Mouse (Mus musculus) R1 (cell line): Measurements from ENCODE around the gene Alkbh7.

Experiments used
- DNase-seq: peaks from one replicate; pipeline ENCODE4 v3.0.0-alpha.2; 2018; ENCODE audit warnings: low read depth, low spot score

The Alkbh7 gene

GRCm38 (mm10) chr17:56997029-56997667 lies at the start of gene Alkbh7:
Gene Alkbh7, plus strand, starts transcription at chr17:56997339.
- peak; percentile 100 for DNase-seq

GRCm38 (mm10) chr17:56950915-56951314 lies 46.2 kb upstream of the Alkbh7 start:
- peak; percentile 64 for DNase-seq

- DNase-seq: no peak
These were observed 44.5 kb upstream of the Alkbh7 start for GRCm38 (mm10) chr17:56952639-56953038.

GRCm38 (mm10) chr17:56954871-56955270 lies 42.3 kb upstream of the Alkbh7 start:
- DNase-seq: no peak

DNA sequence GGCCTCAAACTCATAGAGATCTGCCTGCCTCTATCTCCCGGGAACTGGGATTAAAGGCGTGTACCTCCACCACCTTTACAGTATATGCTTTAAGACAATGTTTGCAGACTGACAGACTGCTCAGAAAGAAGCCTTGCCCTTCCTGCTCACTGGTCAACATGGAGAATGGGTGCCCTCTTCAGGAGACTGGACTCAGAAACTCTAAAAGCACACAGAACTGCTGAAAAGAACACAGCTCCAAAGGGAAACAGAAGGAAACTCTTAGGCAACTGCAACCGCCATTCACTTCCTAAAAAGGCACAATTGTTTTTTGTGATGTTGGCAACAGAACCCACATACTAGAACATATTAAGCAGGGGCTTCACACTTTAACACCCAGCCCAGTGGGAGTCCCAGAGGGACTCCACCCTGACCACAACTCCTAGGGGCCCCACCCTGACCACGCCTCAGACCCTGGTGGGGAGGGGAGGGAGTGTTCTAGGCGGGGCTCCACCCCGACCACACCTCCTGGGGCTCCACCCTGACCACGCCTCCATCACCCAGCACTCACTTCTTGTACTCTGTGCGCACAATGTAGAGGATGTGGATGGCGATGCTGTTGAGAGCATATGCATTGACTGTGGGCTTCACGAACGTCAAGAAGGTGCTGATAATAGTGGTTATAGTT lies 39.2 kb upstream of the Alkbh7 start:
- peak; percentile 75 for DNase-seq

GRCm38 (mm10) chr17:56958667-56959066 lies 38.5 kb upstream of the Alkbh7 start:
- no peak for DNase-seq

DNA sequence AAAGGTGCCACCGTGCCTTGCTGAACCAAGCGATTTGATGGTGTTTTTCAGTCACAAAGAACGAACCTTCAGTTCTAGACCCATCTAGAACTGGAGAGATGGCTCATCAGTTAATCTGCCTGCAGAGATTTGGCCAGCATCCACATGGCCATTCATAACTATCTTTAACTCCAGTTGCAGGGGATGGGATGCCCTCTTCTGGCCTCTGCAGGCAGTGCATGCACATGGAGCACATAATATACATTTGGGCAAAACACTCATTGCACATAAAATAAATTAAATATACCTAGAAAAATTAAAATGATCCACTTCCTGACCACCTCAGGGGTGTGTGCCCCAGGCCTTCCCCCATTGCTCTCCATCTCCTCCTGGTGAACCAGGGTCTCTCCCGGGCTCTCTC lies 35.3 kb upstream of the Alkbh7 start:
- DNase-seq: peak; percentile 41

GRCm38 (mm10) chr17:56962642-56963405 lies 34.3 kb upstream of the Alkbh7 start:
- DNase-seq: no peak

DNA sequence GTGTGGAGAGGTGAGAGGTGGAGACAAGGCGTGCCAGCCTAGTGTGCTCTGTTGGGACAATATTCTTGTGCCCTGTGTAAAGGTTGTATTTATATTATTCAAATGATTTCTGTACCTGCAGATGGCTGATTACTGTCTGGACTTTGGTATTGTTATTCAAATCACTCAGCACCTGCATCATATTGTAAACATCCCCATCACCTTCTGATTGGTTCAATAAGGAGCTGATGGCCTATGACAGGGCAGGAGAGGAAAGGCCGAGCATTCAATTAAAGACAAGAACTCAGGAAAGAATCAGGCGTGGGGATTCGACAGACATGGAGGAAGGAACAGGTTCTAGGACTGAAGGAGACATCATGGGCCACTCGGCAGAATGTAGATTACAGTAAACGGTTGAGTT lies 33.5 kb upstream of the Alkbh7 start:
- peak; percentile 28 for DNase-seq

GRCm38 (mm10) chr17:56969321-56969720 lies 27.8 kb upstream of the Alkbh7 start:
- no peak for DNase-seq

DNA sequence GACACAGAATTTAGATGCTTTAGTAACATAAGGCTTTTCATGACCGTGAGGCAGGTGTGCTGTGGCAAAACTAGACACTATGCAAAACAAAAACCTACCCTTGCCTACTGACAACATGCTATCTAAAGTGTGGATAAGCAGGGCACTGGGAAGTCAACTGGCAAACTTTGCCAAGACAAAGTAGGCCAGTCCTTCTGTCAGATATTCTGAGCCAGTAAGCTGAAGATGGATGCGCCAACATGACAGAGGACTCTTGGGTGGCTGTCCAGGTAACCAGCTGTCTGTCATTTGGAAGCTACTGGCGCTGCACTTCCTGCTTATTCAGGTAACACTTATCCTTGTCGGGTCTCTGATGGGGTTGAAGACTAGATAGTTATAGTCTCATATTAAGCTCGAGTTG lies 27.1 kb upstream of the Alkbh7 start:
- no peak for DNase-seq

- DNase-seq: peak; percentile 92
These were observed 23.0 kb upstream of the Alkbh7 start for GRCm38 (mm10) chr17:56973956-56974707.

DNA sequence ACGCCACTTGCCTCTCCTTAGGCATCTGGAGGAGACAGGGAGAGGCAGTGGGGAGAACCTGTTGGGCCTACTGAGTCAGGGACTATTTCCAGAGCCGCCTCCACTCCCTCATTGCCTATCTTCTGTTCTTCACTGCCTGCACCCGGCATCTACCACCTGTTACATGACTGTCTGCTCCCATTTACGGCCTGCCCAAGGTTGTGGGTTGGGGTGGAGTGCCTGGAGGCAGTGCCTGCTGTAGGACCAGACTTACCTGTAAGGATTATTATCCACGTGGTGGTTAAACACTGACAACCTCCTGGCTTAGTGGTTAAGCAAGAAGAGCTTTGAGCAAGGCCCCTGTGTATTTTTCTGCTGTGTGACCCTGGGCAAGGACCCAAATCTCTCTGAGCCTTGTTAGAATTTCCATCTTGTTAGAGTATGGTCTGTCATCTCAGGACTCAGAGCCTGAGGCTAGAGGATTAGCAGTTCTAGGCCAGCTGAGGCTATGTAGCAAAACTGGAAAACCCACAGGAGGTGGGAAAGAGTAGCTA lies 22.4 kb upstream of the Alkbh7 start:
- DNase-seq: no peak

DNA sequence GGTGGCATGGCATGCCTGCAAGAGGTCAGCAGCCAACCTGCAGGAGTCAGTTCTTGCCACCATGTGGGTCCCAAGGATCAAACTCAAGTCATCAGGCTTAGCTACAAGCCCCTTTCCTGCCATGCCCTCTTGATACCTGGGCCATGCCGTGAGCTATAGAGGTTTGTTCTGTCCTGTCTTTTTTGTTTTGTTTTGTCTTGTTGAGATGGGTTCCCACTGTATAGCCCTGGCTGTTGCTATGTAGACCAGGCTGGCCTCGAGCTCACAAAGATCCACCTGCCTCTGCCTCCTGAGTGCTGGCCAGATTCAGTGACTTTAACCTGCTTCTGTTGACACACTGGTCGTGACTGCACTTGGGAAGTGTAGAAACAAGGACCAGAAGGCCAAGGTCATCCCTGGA lies 21.7 kb upstream of the Alkbh7 start:
- no peak for DNase-seq

GRCm38 (mm10) chr17:56976531-56977390 lies 20.4 kb upstream of the Alkbh7 start:
- no peak for DNase-seq

GRCm38 (mm10) chr17:56979524-56979923 lies 17.6 kb upstream of the Alkbh7 start:
- DNase-seq: no peak

DNA sequence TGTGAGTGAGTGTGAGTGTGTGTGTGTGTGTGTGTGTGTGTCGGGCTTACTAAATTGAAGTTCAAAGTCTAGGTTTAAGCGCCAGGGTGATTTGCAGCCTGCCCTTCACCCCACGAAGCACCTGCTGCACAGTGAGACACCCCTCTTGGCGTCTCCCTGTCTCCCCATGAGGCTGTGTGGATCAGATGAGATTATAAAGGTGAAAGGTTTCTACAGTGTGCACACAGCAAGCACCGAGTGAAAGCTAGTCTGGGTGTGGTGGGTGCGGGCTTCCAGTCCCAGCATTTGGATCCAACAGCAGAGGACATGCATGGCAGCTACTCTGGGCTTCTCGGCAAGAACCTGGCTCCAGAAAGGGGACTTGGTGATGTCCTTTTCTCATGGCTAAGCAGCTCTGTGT lies 16.1 kb upstream of the Alkbh7 start:
- DNase-seq: no peak

DNA sequence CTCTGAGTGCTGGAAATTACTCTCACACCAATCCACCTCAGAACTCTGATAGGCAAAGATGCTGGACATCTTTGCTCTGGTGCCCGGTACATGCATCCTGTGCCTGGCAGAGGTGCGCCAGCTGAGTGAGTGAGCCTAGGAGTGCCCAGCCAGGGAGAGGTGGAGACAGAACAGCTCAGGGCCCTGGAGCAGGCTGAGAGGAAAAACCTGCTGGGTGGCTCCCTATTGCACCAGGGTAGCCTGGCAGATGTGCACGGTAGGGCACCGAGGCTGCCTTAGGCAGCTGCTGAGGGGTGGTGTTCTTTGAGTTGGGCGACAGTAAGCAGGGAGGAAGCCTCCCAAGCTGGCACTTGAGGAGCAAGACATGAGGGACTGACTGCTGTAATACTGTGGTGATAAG lies 15.1 kb upstream of the Alkbh7 start, which contains the start of gene Acer1:
TSS of gene Acer1 (minus strand) at position 114 of the 400 bp plus-strand sequence.
- DNase-seq: no peak

DNA sequence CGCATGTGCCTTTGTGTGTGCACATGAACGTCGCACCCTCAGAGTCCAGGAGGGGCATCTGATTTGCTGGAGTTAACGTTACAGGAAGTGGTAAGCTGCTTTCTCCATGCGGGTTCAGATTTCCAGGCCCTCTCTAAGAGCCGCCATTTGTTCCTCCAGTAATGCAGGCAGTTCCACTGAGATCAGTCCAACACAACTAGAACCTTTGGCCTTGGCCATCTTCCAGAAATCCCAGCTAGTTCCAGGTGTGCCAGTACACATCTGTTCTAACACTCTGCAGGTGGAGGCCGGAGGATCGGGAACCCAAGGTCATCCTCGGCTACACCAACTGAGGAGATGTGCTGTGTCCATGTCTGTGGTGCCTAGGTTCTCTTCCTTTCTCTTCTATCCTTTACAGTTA lies 12.3 kb upstream of the Alkbh7 start:
- DNase-seq: no peak

DNA sequence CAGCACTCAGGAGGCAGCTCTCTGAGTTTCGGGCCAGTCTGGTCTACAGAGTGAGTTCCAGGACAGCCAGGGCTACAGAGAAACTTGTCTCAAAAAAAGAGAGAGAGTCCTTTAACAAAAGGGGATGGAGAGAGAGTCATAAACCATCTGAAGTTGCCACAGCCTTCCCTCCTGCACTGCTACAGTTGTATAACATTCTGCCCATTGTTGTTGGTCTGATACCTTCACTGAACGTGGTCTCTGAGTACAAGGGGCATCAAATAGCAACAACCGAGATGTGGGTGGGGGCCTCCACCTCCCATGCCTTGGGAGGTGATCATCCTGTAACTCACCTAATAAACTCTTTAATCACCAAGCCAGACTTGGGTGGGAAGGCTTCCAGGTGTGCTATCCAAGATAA lies 11.5 kb upstream of the Alkbh7 start:
- no peak for DNase-seq
